Mouse (Mus musculus) cerebellum, adult 11-12 months (tissue): ENCODE results near the gene Vps11.
"Not testable (repeated sequence)": the region's sequence is repeated elsewhere in the genome, so short reads cannot be mapped to it uniquely, and the experiment has no call there.

Experiments used
- DNase-seq: peaks from one replicate; pipeline ENCODE4 v3.0.0; 2022

The Vps11 gene

DNA sequence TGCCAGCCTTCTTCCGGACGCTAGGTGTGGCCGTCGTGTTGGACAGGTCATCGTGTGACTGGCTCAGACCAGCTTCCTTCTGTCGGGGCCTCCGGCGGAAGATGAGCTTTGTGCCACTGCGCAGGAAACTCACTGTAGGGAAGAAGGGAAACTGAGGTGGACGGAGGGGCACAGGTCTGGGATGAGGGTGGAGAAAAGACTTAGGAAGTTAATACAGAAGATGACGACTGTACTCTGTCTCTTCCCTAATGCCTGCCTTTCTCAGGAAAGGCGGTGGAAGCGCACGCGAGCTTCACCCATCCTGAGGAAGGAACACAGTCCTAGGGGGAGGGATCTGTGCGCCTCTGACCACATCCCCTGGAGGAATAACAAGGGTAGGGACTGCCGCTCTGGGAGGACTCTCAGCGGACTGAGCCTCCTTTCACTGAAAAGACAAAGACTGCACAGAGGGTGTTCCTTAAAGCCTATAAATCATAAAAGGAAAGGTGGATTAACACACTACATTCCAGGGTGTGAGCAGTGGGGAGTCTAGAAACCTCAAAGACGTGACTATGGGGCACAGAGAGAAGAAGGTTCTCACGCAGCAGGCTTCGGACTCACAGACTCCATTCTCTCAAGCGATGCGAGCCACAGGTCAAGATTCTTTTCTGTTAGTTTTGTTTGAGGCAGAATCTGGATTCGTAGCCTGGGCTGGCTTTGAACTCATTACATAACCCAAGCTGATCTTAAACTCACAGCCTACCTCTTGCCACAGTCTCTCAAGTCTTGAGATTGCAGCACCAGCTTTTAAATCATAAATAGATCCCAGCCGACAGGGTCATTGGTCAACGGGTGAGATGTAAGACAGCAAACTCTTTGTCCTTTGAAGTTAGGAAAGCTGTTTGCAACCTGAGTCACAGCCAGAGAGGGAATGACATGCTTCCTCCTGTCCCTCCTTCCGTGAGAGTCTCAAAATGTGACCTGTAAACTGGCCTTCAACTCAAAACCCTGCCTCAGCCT, 50.0 kb downstream of the Vps11 start:
- no peak for DNase-seq

DNA sequence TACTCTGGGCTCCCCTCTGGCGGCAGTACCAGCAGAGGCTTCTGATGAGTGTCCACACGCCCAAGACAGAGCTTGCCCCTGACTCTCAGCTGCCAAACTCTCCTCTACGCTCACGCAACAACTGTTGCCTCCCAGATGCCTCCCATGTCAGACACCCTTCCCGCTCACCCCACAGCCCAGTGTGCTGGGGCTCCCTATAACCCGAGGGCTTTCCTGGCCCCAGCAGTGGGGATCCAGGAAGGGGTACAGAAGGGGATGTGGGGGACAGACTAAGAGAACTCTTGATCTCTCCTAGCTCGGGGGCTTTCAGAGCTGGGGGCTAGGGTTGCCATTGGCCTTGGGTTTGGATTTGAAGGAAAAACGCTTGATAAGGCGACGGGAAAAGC, 50.7 kb downstream of the Vps11 start:
- DNase-seq = no peak

DNA sequence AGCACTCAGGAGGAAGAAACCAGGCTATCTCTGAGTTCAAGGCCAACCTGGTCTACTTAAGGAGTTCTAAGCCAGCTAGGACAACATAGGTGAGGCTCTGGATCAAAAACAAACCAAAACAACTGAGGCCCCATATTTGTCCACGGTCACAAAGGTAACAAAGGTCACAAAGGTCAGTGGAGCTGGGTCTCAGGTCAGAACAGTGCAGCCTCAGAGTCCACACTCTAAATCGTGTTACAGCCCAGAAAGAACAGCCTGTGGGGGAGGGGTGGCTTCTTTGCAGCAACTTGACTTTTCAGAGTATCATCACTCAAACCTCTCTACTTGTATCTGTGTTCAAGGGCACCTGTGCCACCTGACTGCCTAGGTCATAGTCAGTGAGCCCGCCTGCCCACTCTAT, 51.7 kb downstream of the Vps11 start:
- no peak for DNase-seq

DNA sequence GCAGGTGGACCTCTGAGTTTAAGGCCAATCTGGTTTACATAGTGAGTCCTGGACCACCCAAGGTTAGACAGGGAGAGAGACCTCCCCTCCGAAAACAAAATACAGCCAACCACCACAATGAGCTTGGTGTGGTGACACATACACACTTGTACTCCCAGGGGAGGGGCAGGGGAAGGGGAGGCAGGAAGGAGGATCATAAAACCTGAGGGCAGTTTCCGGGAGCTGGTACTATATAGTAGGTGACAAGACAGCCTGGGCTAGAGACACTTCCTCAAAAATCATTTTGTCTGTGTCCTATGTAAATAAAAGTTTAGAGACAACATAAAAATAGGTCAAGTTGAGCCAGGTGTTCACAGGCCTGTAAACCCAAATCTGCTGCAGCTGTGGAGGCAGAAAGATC, 54.2 kb downstream of the Vps11 start:
- DNase-seq = no peak

DNA sequence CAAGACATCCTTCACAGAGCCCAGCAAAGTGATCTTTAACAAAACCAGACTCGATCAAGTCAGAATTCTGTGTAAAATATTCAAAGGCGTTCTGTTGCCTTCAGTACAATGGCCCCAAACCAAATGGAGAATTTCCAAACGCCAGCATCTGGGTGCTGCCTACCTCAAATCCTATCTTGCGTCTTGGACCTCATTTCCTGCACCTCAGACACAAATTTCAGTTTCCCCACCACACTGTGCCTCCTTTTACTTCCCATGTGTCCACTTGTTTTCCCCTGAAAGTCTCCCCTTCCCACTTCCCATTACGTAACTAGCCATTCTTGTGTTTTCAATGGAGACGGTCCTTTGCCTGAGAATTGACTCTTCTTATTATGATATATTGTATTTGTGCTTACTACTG, 54.9 kb downstream of the Vps11 start:
- DNase-seq = no peak

DNA sequence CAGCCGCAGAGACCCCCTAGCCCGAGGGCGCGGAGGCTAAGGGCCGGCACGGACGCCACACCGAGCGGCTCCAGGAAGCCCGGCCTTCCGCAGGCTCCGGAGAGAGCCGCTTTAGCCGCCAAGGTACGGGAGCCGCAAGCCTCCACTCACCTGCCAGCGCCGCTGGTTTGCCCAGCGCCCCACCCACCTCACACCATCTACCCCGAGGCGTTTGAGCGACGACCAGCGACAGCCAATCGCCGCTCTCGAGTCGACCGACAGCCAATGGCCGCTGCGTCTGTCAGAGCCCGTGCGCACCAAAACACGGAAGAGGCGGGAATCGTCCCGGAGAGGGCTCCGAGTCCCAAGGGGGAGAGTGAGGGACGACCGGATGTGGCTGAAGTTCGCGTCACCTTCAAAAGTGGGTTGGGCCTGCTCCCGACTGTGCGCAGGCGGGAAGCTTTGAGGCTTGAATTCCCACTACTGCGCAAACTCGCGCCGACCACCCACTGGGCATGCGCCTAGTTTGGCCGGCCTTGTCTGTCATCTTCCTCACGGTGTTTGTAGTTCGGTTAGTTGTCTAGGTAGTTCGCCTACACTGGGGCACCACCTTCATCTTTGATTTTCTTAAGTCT, 55.9 kb downstream of the Vps11 start, which contains the start of gene Hinfp:
Gene Hinfp (minus strand): TSS at position 206 of the 614 bp plus-strand sequence.
- DNase-seq = peak; percentile 99

DNA sequence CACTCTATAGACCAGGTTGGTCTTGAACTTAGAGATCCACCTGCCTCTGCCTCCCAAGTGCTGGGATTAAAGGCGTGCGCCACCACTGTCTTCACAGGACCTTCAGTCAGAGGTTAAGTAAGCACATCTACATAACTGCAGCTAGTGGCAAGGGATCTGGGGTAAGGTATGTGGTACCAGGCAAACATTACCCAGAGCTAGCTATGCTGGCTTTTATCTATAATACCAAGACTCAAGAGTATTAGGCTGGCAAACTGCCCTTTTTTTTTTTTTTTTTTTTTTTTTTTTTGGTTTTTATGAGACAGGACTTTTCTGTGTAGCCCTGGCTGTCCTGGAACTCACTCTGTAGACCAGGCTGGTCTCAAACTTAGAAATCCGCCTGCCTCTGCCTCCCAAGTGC, 61.5 kb downstream of the Vps11 start:
- DNase-seq = not testable (repeated sequence)
